Mouse (Mus musculus) embryonic fibroblast, embryonic 13.5 days (primary cell): ENCODE measurements around the gene Mindy4. TPM values are rescaled to one million over a fixed set of nuclear protein-coding genes. Genes with fewer than 3 reads are reported as not detected.
A peak's percentile ranks its signal among the peaks of the same experiment; 100 is the strongest.

Experiments used
- H3K27ac ChIP-seq: 2 replicates; pipeline ENCODE4 v1.5.1; 2012; ENCODE audit warnings: low read length, control low read depth, inconsistent platforms; ENCODE audit not compliant: insufficient read depth
- H3K4me1 ChIP-seq: 2 replicates; pipeline ENCODE4 v1.6.1; 2011; ENCODE audit warnings: low read length; ENCODE audit not compliant: control insufficient read depth, insufficient read depth
- H3K4me3 ChIP-seq: 2 replicates; pipeline ENCODE4 v1.5.1; 2011; ENCODE audit warnings: mild to moderate bottlenecking, control low read depth, low read length; ENCODE audit not compliant: insufficient read depth
- CTCF ChIP-seq: IDR thresholded peaks from 2 replicates; pipeline ENCODE4 v1.5.1; 2011; ENCODE audit warnings: mild to moderate bottlenecking, control low read depth, low read length, moderate library complexity, borderline replicate concordance; ENCODE audit not compliant: insufficient read depth
- POLR2A ChIP-seq: IDR thresholded peaks from 2 replicates; pipeline ENCODE4 v1.6.1; 2011; ENCODE audit warnings: low read depth, mild to moderate bottlenecking, control low read depth, low read length, moderate library complexity
- polyA plus RNA-seq: library from polyadenylated mRNA; stranded (reverse); fragments of >200 nt; gene quantifications from 2 replicates; pipeline ENCODE4 v1.2.4, GENCODE M21; 2011; ENCODE audit warnings: low read depth; ENCODE audit not compliant: missing spikeins, insufficient read length

The Mindy4 gene
- polyA plus RNA-seq, 1 experiment, result 8.6 TPM

DNA sequence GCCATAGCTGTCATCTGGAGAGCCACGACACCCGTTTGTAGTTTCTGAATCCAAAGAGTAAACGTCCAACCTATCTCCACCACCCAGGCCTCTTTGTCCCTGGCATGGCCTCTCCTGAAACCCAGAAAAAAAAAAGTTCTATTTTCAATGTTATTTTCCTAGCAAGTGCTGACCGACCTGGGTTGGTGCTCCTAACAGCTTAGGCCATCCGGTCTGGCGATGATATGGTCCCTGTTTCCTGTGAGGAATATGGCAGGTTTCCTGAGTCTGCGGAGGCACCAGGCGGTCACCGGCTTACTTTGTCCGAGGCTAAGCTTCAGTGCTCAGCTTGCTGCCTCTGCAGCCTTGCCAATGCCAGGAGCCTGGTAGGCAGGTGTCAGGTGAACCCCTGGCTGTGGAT is 71.8 kb downstream of the Mindy4 start:
- no peak for TF ChIP-seq CTCF
- TF ChIP-seq POLR2A, result no peak
- H3K27ac ChIP-seq, result no peak overlapping the region
- H3K4me1 ChIP-seq, result 0 out of 2 replicates have a peak, but pooled peaks cover 3% of the 10 kb centered on the region
- H3K4me3 ChIP-seq, result no peak overlapping the region

DNA sequence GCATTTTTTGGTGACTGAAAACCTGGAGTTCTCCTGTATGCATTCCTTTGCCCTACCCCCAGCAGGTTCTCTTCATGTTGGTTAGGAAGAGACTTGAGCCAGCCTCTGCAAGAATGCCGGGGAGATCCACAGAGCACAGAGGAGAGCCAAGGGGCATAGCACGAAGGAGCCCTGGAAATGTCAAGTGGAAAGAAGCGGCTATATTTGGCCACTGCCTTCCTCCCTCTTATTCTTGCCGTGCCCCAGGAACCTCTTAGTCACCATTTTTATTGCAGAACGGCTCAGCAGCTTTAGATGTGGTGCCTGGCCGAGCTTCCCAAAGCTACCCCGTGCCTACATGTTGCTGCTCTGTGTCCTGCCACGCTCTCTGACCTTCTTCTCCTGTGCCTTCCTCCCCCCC is 72.6 kb downstream of the Mindy4 start:
- Histone ChIP-seq H3K4me1 (0 out of 2 replicates have a peak, but pooled peaks cover 3% of the 10 kb centered on the region), H3K4me3 (no peak overlapping the region), H3K27ac (peak overlapping the region; percentile 30)
- TF ChIP-seq CTCF (no peak), POLR2A (no peak)

DNA sequence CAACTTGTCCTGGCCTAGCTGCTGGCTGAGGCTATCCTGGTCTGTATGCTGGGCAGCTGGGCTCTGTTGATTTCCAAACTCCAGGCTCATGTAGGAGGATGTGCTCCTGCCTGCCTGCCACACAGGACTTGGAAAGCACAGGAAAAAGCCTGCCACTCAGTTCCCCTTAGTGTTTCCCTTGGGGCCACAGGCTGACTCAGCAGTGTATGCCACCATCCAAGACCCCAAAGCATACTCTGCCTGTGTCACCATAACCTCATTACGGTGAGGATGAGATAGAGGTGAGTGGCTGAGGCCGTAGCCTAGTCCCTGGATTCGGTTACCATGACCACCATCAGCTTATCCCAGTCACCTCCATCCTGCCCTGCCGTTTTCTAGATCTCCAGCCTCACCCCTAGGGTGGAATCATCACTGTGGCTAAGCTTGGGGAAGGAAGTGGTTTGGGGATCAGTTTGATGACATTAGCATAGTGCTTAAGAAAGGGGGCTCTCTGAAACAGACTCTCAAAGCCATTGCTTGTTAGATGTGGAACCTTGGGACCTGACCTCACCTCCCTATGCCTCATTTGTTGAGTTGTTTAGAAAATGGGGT is 73.6 kb downstream of the Mindy4 start:
- Histone ChIP-seq H3K27ac (no peak overlapping the region), H3K4me3 (no peak overlapping the region), H3K4me1 (0 out of 2 replicates have a peak, but pooled peaks cover 3% of the 10 kb centered on the region)
- TF ChIP-seq POLR2A (no peak), CTCF (no peak)

DNA sequence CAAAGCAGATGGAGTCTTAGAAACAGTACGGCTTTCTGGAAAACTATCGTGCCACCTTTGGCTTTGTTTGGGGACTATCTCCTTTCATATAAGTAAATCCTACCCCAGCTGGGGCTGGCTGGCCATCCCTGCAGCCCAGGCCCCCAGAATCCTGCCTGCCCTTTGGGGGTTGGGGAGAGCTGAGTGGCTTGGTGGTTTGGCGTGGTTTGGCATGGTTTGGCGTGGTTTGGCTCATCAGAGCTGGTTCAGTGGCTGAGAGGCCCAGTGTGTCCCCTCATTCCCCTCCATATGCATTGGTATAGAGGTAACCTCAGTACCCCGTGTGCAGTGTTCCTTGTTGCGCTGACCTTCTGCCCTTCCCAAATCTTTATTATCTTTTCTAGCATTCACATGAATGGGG is 74.9 kb downstream of the Mindy4 start:
- Histone ChIP-seq H3K27ac (peak overlapping the region; percentile 8; the same call in 1 of the 2 replicates), H3K4me1 (0 out of 2 replicates have a peak, but pooled peaks cover 3% of the 10 kb centered on the region), H3K4me3 (no peak overlapping the region)
- TF ChIP-seq POLR2A, result no peak
- TF ChIP-seq CTCF, result no peak

DNA sequence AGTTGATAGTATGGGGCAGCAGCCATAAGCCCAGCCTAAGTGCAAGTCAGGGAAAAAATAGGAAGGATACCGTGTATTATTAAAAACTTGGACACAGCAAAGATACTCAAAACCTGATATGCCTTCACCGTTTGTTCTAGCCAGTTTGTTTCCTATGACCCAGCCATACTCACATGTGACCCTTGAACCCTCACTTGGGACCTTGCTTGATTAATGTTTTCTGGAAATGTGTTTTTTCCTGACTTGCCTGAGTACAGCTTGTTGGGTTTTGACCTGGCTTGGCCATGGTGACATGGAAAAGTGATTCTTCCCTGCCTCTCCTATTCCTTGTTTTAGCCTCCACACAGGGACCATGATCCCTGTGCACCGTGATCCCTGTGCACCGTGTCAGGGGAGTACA is 75.3 kb downstream of the Mindy4 start:
- TF ChIP-seq POLR2A, result no peak
- TF ChIP-seq CTCF, result no peak
- Histone ChIP-seq H3K4me3 (no peak overlapping the region), H3K27ac (no peak overlapping the region), H3K4me1 (0 out of 2 replicates have a peak, but pooled peaks cover 3% of the 10 kb centered on the region)

DNA sequence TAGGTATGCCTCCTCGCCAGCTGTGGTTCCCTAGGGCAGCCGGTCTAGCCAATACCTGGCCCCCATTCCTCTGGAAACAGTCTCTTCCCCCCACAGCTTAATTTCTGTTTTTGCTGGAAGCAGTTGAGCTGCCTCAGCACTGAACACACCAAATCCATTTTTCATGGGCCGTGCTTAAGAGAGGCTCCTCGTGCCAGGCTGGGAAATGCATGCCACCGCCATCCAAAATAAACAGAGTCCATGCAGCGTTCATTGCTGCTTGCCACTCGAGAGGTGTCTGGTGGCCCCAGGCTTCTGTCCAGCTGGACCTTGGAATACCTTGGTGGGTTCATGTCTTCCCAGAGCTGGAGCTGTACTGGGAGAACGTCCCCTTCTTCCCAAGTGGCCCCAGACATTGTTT is 77.8 kb downstream of the Mindy4 start:
- Histone ChIP-seq H3K4me1 (0 out of 2 replicates have a peak, but pooled peaks cover 3% of the 10 kb centered on the region), H3K27ac (no peak overlapping the region), H3K4me3 (no peak overlapping the region)
- TF ChIP-seq POLR2A (no peak), CTCF (no peak)

DNA sequence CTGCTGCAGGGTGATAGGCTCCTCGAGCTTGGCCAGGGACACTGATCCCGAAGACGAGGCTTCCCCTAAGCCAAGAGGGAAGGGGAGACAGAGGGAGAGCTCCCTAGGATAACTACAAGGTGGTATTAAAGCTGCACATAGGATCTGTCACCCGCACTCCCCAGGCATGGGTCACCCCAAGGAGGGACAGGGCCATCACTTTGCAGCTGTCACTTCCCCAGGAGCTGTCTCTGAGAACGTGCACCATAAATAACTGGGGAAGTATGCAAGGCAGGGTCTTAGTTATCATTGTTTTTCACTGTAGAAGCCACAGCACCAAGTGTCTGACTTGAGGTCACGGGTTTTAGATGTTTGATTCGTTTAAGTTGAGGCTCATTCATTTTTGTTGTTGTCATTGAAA is 78.5 kb downstream of the Mindy4 start:
- no peak for TF ChIP-seq POLR2A
- no peak for TF ChIP-seq CTCF
- H3K27ac ChIP-seq, result no peak overlapping the region
- 0 out of 2 replicates have a peak, but pooled peaks cover 3% of the 10 kb centered on the region for H3K4me1 ChIP-seq
- no peak overlapping the region for H3K4me3 ChIP-seq

DNA sequence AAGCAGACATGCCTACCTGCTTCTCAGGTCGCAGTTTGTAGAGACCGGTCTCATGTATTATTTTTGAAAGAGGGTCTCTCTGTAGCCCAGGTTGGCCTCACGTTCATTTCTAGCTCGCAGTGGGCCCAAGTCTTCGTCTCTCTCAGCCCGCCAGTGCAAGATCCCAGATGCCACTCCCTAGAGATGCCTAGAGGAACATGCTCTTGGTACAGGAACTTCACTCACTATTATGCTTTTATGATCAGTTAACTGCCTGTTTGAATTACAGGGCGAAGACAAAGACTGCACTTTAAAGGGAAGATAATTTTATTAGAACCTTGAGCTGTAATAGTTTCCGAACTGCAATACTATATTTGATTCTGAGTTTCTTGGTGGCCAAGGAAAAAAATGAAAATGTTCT is 79.2 kb downstream of the Mindy4 start:
- H3K4me1 ChIP-seq, result 0 out of 2 replicates have a peak, but pooled peaks cover 3% of the 10 kb centered on the region
- TF ChIP-seq POLR2A, result no peak
- TF ChIP-seq CTCF, result no peak
- H3K4me3 ChIP-seq, result no peak overlapping the region
- H3K27ac ChIP-seq, result no peak overlapping the region

DNA sequence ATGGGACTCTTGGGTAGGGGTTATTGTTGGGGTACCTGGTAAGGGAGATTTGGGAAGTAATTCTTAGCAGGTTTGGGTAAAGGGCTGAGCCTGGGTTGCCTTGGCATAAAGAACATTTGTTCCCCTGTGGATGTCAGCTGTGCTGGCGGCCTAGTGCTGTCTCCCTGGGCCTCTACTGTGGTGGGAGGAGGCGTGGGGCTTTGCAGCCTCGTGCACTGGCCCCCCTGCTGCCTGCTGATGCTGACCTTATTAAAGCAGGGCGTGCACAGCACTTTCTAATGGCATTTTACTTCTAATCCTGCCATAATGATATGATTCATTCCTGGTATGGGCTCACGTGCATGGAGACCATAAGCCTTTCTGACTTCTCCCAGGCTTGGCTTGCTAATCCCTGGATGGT is 82.0 kb downstream of the Mindy4 start:
- Histone ChIP-seq H3K27ac (no peak overlapping the region), H3K4me3 (no peak overlapping the region), H3K4me1 (no peaks in the 10 kb centered on the region)
- TF ChIP-seq POLR2A (no peak), CTCF (no peak)

DNA sequence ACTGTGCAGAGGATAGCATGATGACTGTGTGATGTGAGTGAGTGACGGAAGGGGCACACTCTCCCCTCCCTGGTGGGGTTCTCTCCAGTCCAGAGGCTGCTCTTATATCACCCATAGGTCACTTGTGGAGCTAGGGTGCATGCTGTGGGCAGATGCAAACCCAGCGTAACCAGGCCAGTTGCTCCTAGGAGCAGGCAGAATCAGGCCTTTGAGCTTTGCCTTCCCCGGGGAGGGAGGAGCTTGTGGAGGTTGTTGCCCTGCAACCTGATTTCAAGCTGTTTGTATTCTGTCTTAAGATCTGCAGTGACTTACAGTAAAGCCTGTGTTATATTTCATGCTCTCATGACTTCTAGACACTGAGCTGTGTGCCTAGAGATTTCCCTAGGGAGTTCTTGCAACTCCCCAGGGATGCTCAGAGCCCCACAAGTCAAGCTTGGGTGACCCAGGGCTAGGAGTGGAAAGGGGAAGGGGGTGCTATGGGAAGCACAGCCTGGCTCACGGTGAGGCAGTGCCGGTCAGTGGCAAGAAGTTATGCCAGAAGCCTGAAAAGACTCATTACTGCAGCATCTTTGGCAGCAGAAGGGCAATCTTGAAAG is 84.9 kb downstream of the Mindy4 start:
- no peak overlapping the region for H3K27ac ChIP-seq
- TF ChIP-seq POLR2A, result no peak
- TF ChIP-seq CTCF, result no peak
- H3K4me3 ChIP-seq, result no peak overlapping the region
- no peaks in the 10 kb centered on the region for H3K4me1 ChIP-seq

DNA sequence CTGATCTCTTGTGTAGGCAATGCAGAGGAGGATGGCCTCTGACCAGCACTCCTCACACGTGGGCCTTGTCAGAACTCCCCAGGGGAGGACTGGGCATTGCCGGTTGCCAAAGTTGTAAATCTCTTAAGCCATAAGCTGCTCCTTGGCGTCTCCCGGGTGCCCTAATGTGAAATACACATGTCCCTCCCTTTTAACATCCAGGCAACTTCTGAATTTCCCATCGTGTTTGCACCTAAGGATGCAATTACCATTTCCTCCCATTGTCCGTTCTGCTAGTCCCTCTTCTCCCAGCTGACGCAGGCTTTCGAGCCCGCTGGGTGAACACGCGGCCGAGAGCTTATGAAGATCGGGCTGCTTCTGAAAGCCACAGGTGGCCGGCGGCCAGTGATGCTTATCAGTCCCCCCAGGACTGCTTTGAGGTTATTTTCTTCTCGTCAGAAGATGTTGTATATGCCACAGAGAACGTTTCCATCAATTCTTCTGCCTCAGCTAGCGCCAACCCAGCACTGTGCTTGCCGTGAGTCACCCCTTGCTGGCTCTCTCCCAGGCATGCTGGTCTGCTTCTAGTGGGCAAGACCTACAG is 91.5 kb downstream of the Mindy4 start:
- Histone ChIP-seq H3K4me3 (no peak overlapping the region), H3K4me1 (no peaks in the 10 kb centered on the region), H3K27ac (no peak overlapping the region)
- TF ChIP-seq POLR2A (no peak), CTCF (no peak)
